In the genomic region with DNA sequence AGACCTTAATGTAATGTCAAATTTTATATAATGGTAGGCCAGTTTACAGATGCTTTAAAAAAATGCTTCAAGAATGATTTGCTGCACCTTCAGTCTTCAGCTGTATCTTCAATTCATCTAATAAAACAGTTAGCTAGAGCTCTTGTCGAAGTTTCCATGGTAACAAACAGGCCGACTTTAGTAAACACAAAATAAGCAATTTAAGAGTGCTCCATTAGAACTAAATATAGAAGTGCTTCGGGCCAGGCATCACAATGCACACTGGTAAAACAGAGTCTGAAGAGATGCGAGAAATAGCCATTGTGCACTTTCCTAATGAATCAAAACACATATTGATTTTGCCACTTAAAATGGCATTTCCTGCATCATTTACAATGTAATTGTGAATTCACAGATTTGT, we compare ENCODE assay signal across 23 mouse cellular contexts.
DNase-seq lines count a peak whose midpoint lies in the region; ATAC-seq and TF ChIP-seq lines count a peak whose summit lies in the region.
"Had no signal": no experiment of that assay in that cellular context is flagged by ENCODE, and none has a peak within 500 bp of the region (broad histone marks: within the 10 kb centered on the region; RNA-seq: fewer than 3 reads in every experiment).

No protein-coding gene starts in this region.

- H3K36me3 ChIP-seq in forebrain, embryonic 12.5 days (replicated peaks): no peaks in the 10 kb centered on the region
- H3K36me3 ChIP-seq in forebrain, embryonic 11.5 days (ENCODE audit: control insufficient read depth, insufficient read depth, low read length): no peaks in the 10 kb centered on the region
- no peaks in the 10 kb centered on the region for H3K36me3 ChIP-seq in hindbrain, postnatal 0 days (ENCODE audit: insufficient read depth, low read length)
- H3K36me3 ChIP-seq in hindbrain, embryonic 11.5 days (ENCODE audit: control insufficient read depth, insufficient read depth, low read length): no peaks in the 10 kb centered on the region
- H3K36me3 ChIP-seq in forebrain, postnatal 0 days (ENCODE audit: insufficient read depth): no peaks in the 10 kb centered on the region
- H3K36me3 ChIP-seq: embryonic facial prominence, embryonic 13.5 days; G1E; heart, embryonic 10.5 days; intestine, embryonic 15.5 days had no signal

- DNase-seq in forebrain, embryonic 11.5 days (ENCODE audit: low spot score): no peak
- peak; percentile 26 for DNase-seq in hindbrain, postnatal 0 days (ENCODE audit: low spot score)
- no peak for DNase-seq in hindbrain, embryonic 11.5 days (ENCODE audit: low spot score)
- DNase-seq in brain, embryonic 18.5 days (ENCODE audit: low read depth, low spot score): peak; percentile 14
- peak; percentile 17 for DNase-seq in forebrain, postnatal 0 days
- no peak for DNase-seq in kidney, adult 8-10 months
- DNase-seq in embryo, embryonic 11 days: no peak
- DNase-seq: adrenal gland, postnatal 10 days; B cell, adult 2 months; cerebellum, adult 11-12 months; cerebellum, adult 9-10 months; cerebellum, postnatal 25 days; gastrocnemius, postnatal 10 days; heart, adult 18-20 months; heart, postnatal 10 days; heart, postnatal 4 days; kidney, adult 18-20 months had no signal

- TF ChIP-seq CTCF in hindbrain, postnatal 0 days (IDR thresholded peaks at IDR 0.05; ENCODE audit: low read depth): no peak
- no peak for TF ChIP-seq CTCF in forebrain, postnatal 0 days (IDR thresholded peaks at IDR 0.05; ENCODE audit: low read depth)

- H3K4me1 ChIP-seq in forebrain, embryonic 12.5 days: no peaks in the 10 kb centered on the region
- no peaks in the 10 kb centered on the region for H3K4me1 ChIP-seq in forebrain, embryonic 11.5 days (replicated peaks; ENCODE audit: control insufficient read depth, insufficient read depth, low read length)
- no peaks in the 10 kb centered on the region for H3K4me1 ChIP-seq in hindbrain, postnatal 0 days (ENCODE audit: insufficient read depth, low read length)
- H3K4me1 ChIP-seq in hindbrain, embryonic 11.5 days (replicated peaks; ENCODE audit: control insufficient read depth, insufficient read depth, low read length): no peaks in the 10 kb centered on the region
- no peaks in the 10 kb centered on the region for H3K4me1 ChIP-seq in forebrain, postnatal 0 days (ENCODE audit: insufficient read depth)
- H3K4me1 ChIP-seq: embryonic facial prominence, embryonic 13.5 days; heart, embryonic 10.5 days; intestine, embryonic 15.5 days had no signal

- ATAC-seq in forebrain, embryonic 12.5 days (ENCODE audit: low FRiP score): peak; percentile 44; the same call in 1 of the 2 replicates
- ATAC-seq in forebrain, embryonic 11.5 days (replicated peaks; ENCODE audit: low FRiP score): no peak
- no peak for ATAC-seq in hindbrain, postnatal 0 days
- ATAC-seq in hindbrain, embryonic 11.5 days (ENCODE audit: low FRiP score): no peak
- ATAC-seq in forebrain, postnatal 0 days: peak; percentile 69; the same call in 1 of the 2 replicates
- ATAC-seq: CD4-positive, CD25-positive, alpha-beta regulatory T cell, adult 4 months; intestine, embryonic 15.5 days had no signal

- 46% methylated on average over 4 of the region's 4 CpGs for WGBS in forebrain, embryonic 12.5 days
- WGBS in forebrain, embryonic 11.5 days: 65% methylated on average over 4 of the region's 4 CpGs
- 56% methylated on average over 4 of the region's 4 CpGs for WGBS in hindbrain, postnatal 0 days
- WGBS in hindbrain, embryonic 11.5 days: 77% methylated on average over 4 of the region's 4 CpGs
- 24% methylated on average over 4 of the region's 4 CpGs for WGBS in forebrain, postnatal 0 days

- no peak overlapping the region for H3K27ac ChIP-seq in forebrain, embryonic 12.5 days
- no peak overlapping the region for H3K27ac ChIP-seq in forebrain, embryonic 11.5 days (ENCODE audit: low read depth, low read length)
- H3K27ac ChIP-seq in hindbrain, postnatal 0 days: no peak overlapping the region
- H3K27ac ChIP-seq in hindbrain, embryonic 11.5 days (ENCODE audit: low read depth, low read length): no peak overlapping the region
- H3K27ac ChIP-seq in forebrain, postnatal 0 days (ENCODE audit: low read depth, low read length): no peak overlapping the region
- H3K27ac ChIP-seq: embryonic facial prominence, embryonic 13.5 days; heart, embryonic 10.5 days; intestine, embryonic 15.5 days had no signal

- no peak overlapping the region for H3K4me3 ChIP-seq in forebrain, embryonic 12.5 days (replicated peaks)
- H3K4me3 ChIP-seq in forebrain, embryonic 11.5 days (ENCODE audit: low read depth, low read length): no peak overlapping the region
- no peak overlapping the region for H3K4me3 ChIP-seq in hindbrain, postnatal 0 days (ENCODE audit: low read length)
- H3K4me3 ChIP-seq in hindbrain, embryonic 11.5 days (ENCODE audit: low read depth, low read length): no peak overlapping the region
- no peak overlapping the region for H3K4me3 ChIP-seq in forebrain, postnatal 0 days (ENCODE audit: low read depth, low read length)
- H3K4me3 ChIP-seq: embryonic facial prominence, embryonic 13.5 days; heart, embryonic 10.5 days; intestine, embryonic 15.5 days had no signal

- H3K9ac ChIP-seq in forebrain, embryonic 12.5 days: no peak overlapping the region
- no peak overlapping the region for H3K9ac ChIP-seq in forebrain, embryonic 11.5 days (ENCODE audit: low read length)
- no peak overlapping the region for H3K9ac ChIP-seq in hindbrain, postnatal 0 days (replicated peaks; ENCODE audit: low read length)
- no peak overlapping the region for H3K9ac ChIP-seq in hindbrain, embryonic 11.5 days (ENCODE audit: low read depth, low read length)
- H3K9ac ChIP-seq in forebrain, postnatal 0 days: no peak overlapping the region
- H3K9ac ChIP-seq: embryonic facial prominence, embryonic 13.5 days; intestine, embryonic 15.5 days had no signal

- no peak overlapping the region for H3K4me2 ChIP-seq in forebrain, embryonic 12.5 days
- H3K4me2 ChIP-seq in forebrain, embryonic 11.5 days (ENCODE audit: low read depth, low read length, severe bottlenecking): no peak overlapping the region
- H3K4me2 ChIP-seq in hindbrain, postnatal 0 days (ENCODE audit: low read depth, low read length): no peak overlapping the region
- no peak overlapping the region for H3K4me2 ChIP-seq in hindbrain, embryonic 11.5 days (replicated peaks; ENCODE audit: low read depth, low read length)
- H3K4me2 ChIP-seq in forebrain, postnatal 0 days (ENCODE audit: low read depth): no peak overlapping the region
- H3K4me2 ChIP-seq: embryonic facial prominence, embryonic 13.5 days; intestine, embryonic 15.5 days had no signal

- no peaks in the 10 kb centered on the region for H3K27me3 ChIP-seq in forebrain, embryonic 12.5 days
- H3K27me3 ChIP-seq in forebrain, embryonic 11.5 days (ENCODE audit: control insufficient read depth, insufficient read depth, low read length): no peaks in the 10 kb centered on the region
- no peaks in the 10 kb centered on the region for H3K27me3 ChIP-seq in hindbrain, postnatal 0 days (ENCODE audit: insufficient read depth, low read length)
- H3K27me3 ChIP-seq in hindbrain, embryonic 11.5 days (ENCODE audit: control insufficient read depth, insufficient read depth, low read length): no peaks in the 10 kb centered on the region
- H3K27me3 ChIP-seq in forebrain, postnatal 0 days (ENCODE audit: insufficient read depth, low read length): no peaks in the 10 kb centered on the region
- H3K27me3 ChIP-seq: embryonic facial prominence, embryonic 13.5 days; intestine, embryonic 15.5 days had no signal

- H3K9me3 ChIP-seq in forebrain, embryonic 12.5 days: no peaks in the 10 kb centered on the region
- no peaks in the 10 kb centered on the region for H3K9me3 ChIP-seq in forebrain, embryonic 11.5 days (ENCODE audit: control insufficient read depth, low read length)
- no peaks in the 10 kb centered on the region for H3K9me3 ChIP-seq in hindbrain, postnatal 0 days (ENCODE audit: low read length)
- no peaks in the 10 kb centered on the region for H3K9me3 ChIP-seq in hindbrain, embryonic 11.5 days (ENCODE audit: control insufficient read depth, low read length)
- no peaks in the 10 kb centered on the region for H3K9me3 ChIP-seq in forebrain, postnatal 0 days (ENCODE audit: low read length)
- H3K9me3 ChIP-seq: embryonic facial prominence, embryonic 13.5 days; G1E; heart, embryonic 10.5 days; intestine, embryonic 15.5 days had no signal

Comparison
In these comparisons a context has a peak if more than half of its experiments do, and no peak if none do; other contexts are left out.
1. ATAC-seq: peak in forebrain, embryonic 12.5 days (single experiment) and forebrain, postnatal 0 days (single experiment); none in forebrain, embryonic 11.5 days (single experiment), hindbrain, postnatal 0 days (single experiment) and hindbrain, embryonic 11.5 days (single experiment).
2. DNase-seq: peak in hindbrain, postnatal 0 days (single experiment), brain, embryonic 18.5 days (single experiment) and forebrain, postnatal 0 days (single experiment); none in forebrain, embryonic 11.5 days (single experiment), hindbrain, embryonic 11.5 days (single experiment), kidney, adult 8-10 months (0 of 2) and embryo, embryonic 11 days (single experiment).